Comparison of ENCODE assay signal across 8 mouse cellular contexts in genomic region chr11:16950226-16950975, GRCm38 (mm10). TPM values are rescaled to one million over a fixed set of nuclear protein-coding genes. Genes with fewer than 3 reads are reported as not detected.
DNase-seq lines count a peak whose midpoint lies in the region; ATAC-seq and TF ChIP-seq lines count a peak whose summit lies in the region.

No protein-coding gene starts in this region.

- no peak overlapping the region for H3K27ac ChIP-seq in heart, embryonic 16.5 days (ENCODE audit: low read length)
- peak overlapping the region; percentile 64 for H3K27ac ChIP-seq in MEL (ENCODE audit: control insufficient read depth, low read depth, low read length)
- H3K27ac ChIP-seq in forebrain, embryonic 15.5 days (replicated peaks): no peak overlapping the region
- H3K27ac ChIP-seq in macrophage: peak overlapping the region; percentile 68

- no peaks in the 10 kb centered on the region for H3K9me3 ChIP-seq in heart, embryonic 16.5 days (replicated peaks; ENCODE audit: control insufficient read depth, low read length)
- H3K9me3 ChIP-seq in MEL (replicated peaks; ENCODE audit: insufficient read depth, low read length): no peaks in the 10 kb centered on the region
- no peaks in the 10 kb centered on the region for H3K9me3 ChIP-seq in forebrain, embryonic 15.5 days

- peak overlapping the region; percentile 73 for H3K4me2 ChIP-seq in heart, embryonic 16.5 days (ENCODE audit: low read depth, low read length)
- H3K4me2 ChIP-seq in forebrain, embryonic 15.5 days (replicated peaks): peak overlapping the region; percentile 90

- no peak for TF ChIP-seq RAD21 in MEL (IDR thresholded peaks at IDR 0.05; ENCODE audit: low read depth, low read length)

- ATAC-seq in heart, embryonic 16.5 days (replicated peaks; ENCODE audit: extremely low read depth, insufficient read depth, low FRiP score): no peak
- no peak for ATAC-seq in forebrain, embryonic 15.5 days (replicated peaks)
- ATAC-seq in CD4-positive, CD25-positive, alpha-beta regulatory T cell, adult 4 months: no peak

- TF ChIP-seq CTCF in MEL (IDR thresholded peaks at IDR 0.05 in 2 of 3, conservative IDR thresholded peaks at IDR 0.05 in 1 of 3; ENCODE audit: control insufficient read depth in 1 of 3, insufficient read depth in 1 of 3, low read depth in 2 of 3, low read length in 3 of 3, poor library complexity in 1 of 3, severe bottlenecking in 1 of 3): no peak

- H3K79me2 ChIP-seq in MEL (ENCODE audit: control insufficient read depth, insufficient read depth, low read length, poor library complexity): peaks cover 8% of the 10 kb centered on the region
- H3K79me2 ChIP-seq in macrophage (ENCODE audit: inconsistent target): no peaks in the 10 kb centered on the region

- TF ChIP-seq POLR2A in MEL (IDR thresholded peaks at IDR 0.05; ENCODE audit: control insufficient read depth in 1 of 2, insufficient read depth in 1 of 2, low read depth in 1 of 2, low read length in 2 of 2, poor library complexity in 1 of 2): no peak

- TF ChIP-seq EP300 in MEL (IDR thresholded peaks at IDR 0.05; ENCODE audit: low read depth in 1 of 2, low read length in 2 of 2): no peak

- peaks cover 19% of the 10 kb centered on the region for H3K4me1 ChIP-seq in heart, embryonic 16.5 days (ENCODE audit: control insufficient read depth, insufficient read depth, low read length)
- peaks cover 2 to 9% of the 10 kb centered on the region in 2 experiments; a peak in 3 of 4 replicates for H3K4me1 ChIP-seq in MEL (ENCODE audit: control insufficient read depth in 1 of 2, insufficient read depth in 2 of 2, low read length in 2 of 2)
- H3K4me1 ChIP-seq in forebrain, embryonic 15.5 days: peaks cover 15% of the 10 kb centered on the region

- no peaks in the 10 kb centered on the region for H3K27me3 ChIP-seq in heart, embryonic 16.5 days (ENCODE audit: control insufficient read depth, insufficient read depth, low read length)
- H3K27me3 ChIP-seq in MEL (ENCODE audit: control insufficient read depth in 1 of 2, insufficient read depth in 2 of 2, low read length in 2 of 2): no peaks in the 10 kb centered on the region
- no peaks in the 10 kb centered on the region for H3K27me3 ChIP-seq in forebrain, embryonic 15.5 days

- no peaks in the 10 kb centered on the region for H3K36me3 ChIP-seq in heart, embryonic 16.5 days (ENCODE audit: control insufficient read depth, insufficient read depth)
- H3K36me3 ChIP-seq in MEL (ENCODE audit: control insufficient read depth in 1 of 2, insufficient read depth in 2 of 2, low read length in 2 of 2): peaks cover 0 to 30% of the 10 kb centered on the region in 2 experiments; a peak in 2 of 4 replicates
- H3K36me3 ChIP-seq in forebrain, embryonic 15.5 days: no peaks in the 10 kb centered on the region
- H3K36me3 ChIP-seq in macrophage (ENCODE audit: inconsistent target): no peaks in the 10 kb centered on the region

- no peak for DNase-seq in heart, postnatal 36 days
- DNase-seq in MEL (ENCODE audit: low read depth, low spot score): peak; percentile 80
- DNase-seq in frontal cortex, postnatal 25 days (ENCODE audit: low spot score in 2 of 2): no peak
- no peak for DNase-seq in layer of hippocampus, adult 8-10 months (ENCODE audit: low spot score in 2 of 2)

- intact Hi-C loops in heart, postnatal 36 days (cut with DNase I): loop anchor here (2.0 to 5.0 kb wide), 4 partner anchors 153 to 1002 kb away; partner anchors contain the start of genes Etaa1, Pno1 and Sec61g

- H3K4me3 ChIP-seq in heart, embryonic 16.5 days (ENCODE audit: low read length): peak overlapping the region; percentile 75
- peak overlapping the region; percentile 35 to 64 for H3K4me3 ChIP-seq in MEL (ENCODE audit: control insufficient read depth in 1 of 2, insufficient read depth in 1 of 2, low read depth in 2 of 2, low read length in 2 of 2)
- peak overlapping the region; percentile 62 for H3K4me3 ChIP-seq in forebrain, embryonic 15.5 days
- peak overlapping the region; percentile 81 for H3K4me3 ChIP-seq in macrophage (ENCODE audit: inconsistent target)

- WGBS in heart, embryonic 16.5 days: 35% methylated on average over 13 of the region's 13 CpGs
- WGBS in forebrain, embryonic 15.5 days: 47% methylated on average over 13 of the region's 13 CpGs
- 11% methylated on average over 12 of the region's 13 CpGs for WGBS in macrophage (ENCODE audit: missing documents)

- peak overlapping the region; percentile 76 for H3K9ac ChIP-seq in heart, embryonic 16.5 days (ENCODE audit: low read length)
- peak overlapping the region; percentile 69 for H3K9ac ChIP-seq in MEL (ENCODE audit: control insufficient read depth, low read depth, low read length, poor library complexity, severe bottlenecking)
- H3K9ac ChIP-seq in forebrain, embryonic 15.5 days (replicated peaks): peak overlapping the region; percentile 33; the same call in 1 of the 2 replicates

TF ChIP-seq in MEL, 35 proteins besides CTCF, POLR2A, EP300 and RAD21 (continues in another document):
- TF ChIP-seq MXI1 (IDR thresholded peaks at IDR 0.05; ENCODE audit: low read depth, low read length) (0 out of 2 replicates have a peak, but pooled peaks have one; percentile 12), MAZ (IDR thresholded peaks at IDR 0.05; ENCODE audit: low read depth, low read length) (no peak), USF1 (IDR thresholded peaks at IDR 0.05; ENCODE audit: low read depth, low read length) (no peak), CHD1 (IDR thresholded peaks at IDR 0.05; ENCODE audit: low read depth, low read length) (peak; percentile 96; the same call in 1 of the 2 replicates), NELFE (IDR thresholded peaks at IDR 0.05; ENCODE audit: low read depth, low read length) (no peak), MAX (IDR thresholded peaks at IDR 0.05; ENCODE audit: low read length) (peak; percentile 53; the same call in 1 of the 2 replicates), ZMIZ1 (IDR thresholded peaks at IDR 0.05; ENCODE audit: low read depth, low read length) (no peak), E2F4 (IDR thresholded peaks at IDR 0.05; ENCODE audit: borderline replicate concordance, low read depth, low read length) (no peak), MAFK (IDR thresholded peaks at IDR 0.05; ENCODE audit: borderline replicate concordance, low read depth, low read length) (no peak), BHLHE40 (IDR thresholded peaks at IDR 0.05; ENCODE audit: borderline replicate concordance, low read depth, low read length) (no peak), RCOR1 (IDR thresholded peaks at IDR 0.05; ENCODE audit: low read depth, low read length) (no peak), UBTF (IDR thresholded peaks at IDR 0.05; ENCODE audit: borderline replicate concordance, insufficient read depth, low read depth, low read length) (no peak), MYC (IDR thresholded peaks at IDR 0.05; ENCODE audit: low read depth, low read length) (0 out of 2 replicates have a peak, but pooled peaks have one; percentile 27), JUND (IDR thresholded peaks at IDR 0.05; ENCODE audit: low read depth, low read length) (no peak), HCFC1 (IDR thresholded peaks at IDR 0.05; ENCODE audit: low read depth, low read length) (no peak), SMC3 (IDR thresholded peaks at IDR 0.05; ENCODE audit: low read depth, low read length) (no peak), MYB (IDR thresholded peaks at IDR 0.05; ENCODE audit: low read depth, low read length) (no peak), SIN3A (IDR thresholded peaks at IDR 0.05; ENCODE audit: low read length) (0 out of 2 replicates have a peak, but pooled peaks have one; percentile 19), TBP (IDR thresholded peaks at IDR 0.05; ENCODE audit: low read depth, low read length) (no peak), ZKSCAN1 (IDR thresholded peaks at IDR 0.05; ENCODE audit: low read depth, low read length) (no peak), TCF12 (IDR thresholded peaks at IDR 0.05; ENCODE audit: low read depth, low read length) (0 out of 2 replicates have a peak, but pooled peaks have one; percentile 28), ZC3H11A (IDR thresholded peaks at IDR 0.05; ENCODE audit: low read depth, low read length) (no peak), MEF2A (IDR thresholded peaks at IDR 0.05; ENCODE audit: extremely low read depth, insufficient replicate concordance, low read depth, low read length, poor library complexity, severe bottlenecking) (no peak), GABPA (IDR thresholded peaks at IDR 0.05; ENCODE audit: low read depth, low read length) (no peak), TAL1 (IDR thresholded peaks at IDR 0.05; ENCODE audit: low read length) (no peak), ETS1 (IDR thresholded peaks at IDR 0.05; ENCODE audit: low read depth, low read length) (no peak), POLR2AphosphoS2 (IDR thresholded peaks at IDR 0.05; ENCODE audit: low read length) (no peak), ELF1 (IDR thresholded peaks at IDR 0.05; ENCODE audit: low read depth, low read length) (no peak), USF2 (IDR thresholded peaks at IDR 0.05; ENCODE audit: borderline replicate concordance in 1 of 2, insufficient read depth in 1 of 2, low read depth in 1 of 2, low read length in 2 of 2) (no peak), POLR2AphosphoS5 (IDR thresholded peaks at IDR 0.05; ENCODE audit: borderline replicate concordance, low read depth, low read length) (no peak), ZNF384 (IDR thresholded peaks at IDR 0.05; ENCODE audit: low read depth, low read length) (no peak), NRF1 (IDR thresholded peaks at IDR 0.05; ENCODE audit: insufficient read depth, low read depth, low read length, poor library complexity, severe bottlenecking) (no peak)

RNA-seq across cellular contexts. Expression of gene Fbxo48, which starts 0.8 kb away (rescaled TPM):
- polyA plus RNA-seq in heart, embryonic 16.5 days (2015; fragmentation: Nextera tagmentation; extraction: Ambion mirVana): 0.88 and 0.95 TPM in 2 replicates
- total RNA-seq in heart, postnatal 36 days (2021): under 1 TPM; 0.16 to 0.28 TPM
- 3.4 and 3.7 TPM in 2 replicates for total RNA-seq in MEL (2012; rRNA removed)
- polyA plus RNA-seq in MEL (2012; ENCODE audit: insufficient read depth in 1 of 2, insufficient read length in 2 of 2, low read depth in 1 of 2, low replicate concordance in 2 of 2, missing spikeins in 1 of 2) (1 to 10 TPM in 1 of 2 experiments, not detected in 1; 5.2 TPM), macrophage (2018) (0.65 to 2.4 TPM (median 0.70 TPM) in 3 replicates)
- 0.98 and 1.1 TPM in 2 replicates for polyA plus RNA-seq in forebrain, embryonic 15.5 days (2015; fragmentation: Nextera tagmentation; extraction: Ambion mirVana)
- total RNA-seq in macrophage (2018; cell fraction: chromatin; rRNA removed): 1 to 10 TPM in 18 of 26 experiments, under 1 TPM in 8; 0.29 to 4.9 (median 1.5) TPM
- 1 to 10 TPM in 3 of 26 experiments, under 1 TPM in 23; 0.05 to 1.2 (median 0.62) TPM for total RNA-seq in macrophage (2018; cell fraction: cytosol; rRNA removed)
- 10 to 100 TPM in 1 of 26 experiments, 1 to 10 TPM in 15, under 1 TPM in 9, not detected in 1; 0.42 to 14.2 (median 1.3) TPM for total RNA-seq in macrophage (2018; cell fraction: nucleus; rRNA removed)
- total RNA-seq in layer of hippocampus, adult 8-10 months (2022): 1 to 10 TPM; 1.3 to 1.7 (median 1.3) TPM
- polyA plus RNA-seq in CD4-positive, CD25-positive, alpha-beta regulatory T cell, adult 4 months (2017; shearing (Covaris generic)): under 1 TPM in 1 of 2 experiments, not detected in 1; 0.38 TPM

Comparison
In these comparisons a context has a peak if more than half of its experiments do, and no peak if none do; other contexts are left out.
1. H3K27ac ChIP-seq: peak in MEL (single experiment) and macrophage (single experiment); none in heart, embryonic 16.5 days (single experiment) and forebrain, embryonic 15.5 days (single experiment).
2. Peak in every context shown above with its lines, with median percentiles within 50 percentile points of each other: H3K4me3 ChIP-seq and H3K9ac ChIP-seq.